Mouse (Mus musculus) adrenal gland, adult 10 weeks (tissue): ENCODE data around the gene Spata5. TPM values are rescaled to one million over a fixed set of nuclear protein-coding genes. Genes with fewer than 3 reads are reported as not detected.

Source experiments
- polyA plus RNA-seq: library from polyadenylated mRNA; stranded (reverse); fragments of 350-450 nt; fragmentation: Illumina TruSeq; extraction: RNeasy Lipid Tissue Mini Kit (QIAGEN cat#74804); gene quantifications from one replicate; pipeline ENCODE4 v1.2.3, GENCODE M21; 2014; ENCODE audit warnings: low read depth, low replicate concordance

Gene Spata5
- 38.1 TPM for polyA plus RNA-seq

GRCm38 (mm10) chr3:37419458-37419991 is at the start of gene Spata5:
TSS of gene Spata5 (plus strand) at chr3:37419896.

DNA sequence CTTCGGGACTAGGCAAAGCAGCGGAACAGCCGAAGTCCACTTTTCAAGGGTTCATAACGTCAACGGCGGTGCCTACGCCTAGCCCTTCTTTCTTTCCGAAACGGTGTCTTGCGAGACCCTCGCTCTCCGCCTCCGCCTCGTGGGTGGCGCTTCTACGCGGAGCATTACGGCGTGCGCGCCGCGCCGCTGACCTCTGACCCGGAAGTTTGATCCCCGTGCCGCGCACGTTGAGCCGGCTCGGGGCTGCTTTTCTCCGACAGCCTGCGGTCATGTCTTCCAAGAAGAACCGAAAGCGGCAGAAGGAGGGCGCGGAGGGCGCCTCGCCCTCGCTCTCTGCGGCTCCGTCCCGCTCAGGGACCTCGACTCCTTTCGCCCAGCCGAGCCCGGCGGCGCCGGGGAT is 376 bp downstream of the Spata5 start, which contains the start of gene Nudt6:
TSS of gene Nudt6 (minus strand) at position 140 of the 400 bp plus-strand sequence.

Other genes starting within 250 kb of the Spata5 start
- gene Il21, start 187.3 kb upstream of the Spata5 start, polyA plus RNA-seq, result not detected
- gene Bbs12, start 107.3 kb upstream of the Spata5 start, polyA plus RNA-seq, result 12.5 TPM
- gene Cetn4, start 107.2 kb upstream of the Spata5 start, polyA plus RNA-seq, result 59.0 TPM
- gene Fgf2, start 71.5 kb upstream of the Spata5 start, polyA plus RNA-seq, result 17.1 TPM
- gene Nudt6, start 315 bp downstream of the Spata5 start, polyA plus RNA-seq, result 4.0 TPM
- 22.0 TPM for gene Spry1, start 220.1 kb downstream of the Spata5 start, polyA plus RNA-seq